Mouse (Mus musculus): Measurements from ENCODE around the gene Scnn1g. TPM values are rescaled to one million over a fixed set of nuclear protein-coding genes. Genes with fewer than 3 reads are reported as not detected.

Gene Scnn1g
- total and polyA plus RNA-seq, 3 experiments, result not detected

DNA sequence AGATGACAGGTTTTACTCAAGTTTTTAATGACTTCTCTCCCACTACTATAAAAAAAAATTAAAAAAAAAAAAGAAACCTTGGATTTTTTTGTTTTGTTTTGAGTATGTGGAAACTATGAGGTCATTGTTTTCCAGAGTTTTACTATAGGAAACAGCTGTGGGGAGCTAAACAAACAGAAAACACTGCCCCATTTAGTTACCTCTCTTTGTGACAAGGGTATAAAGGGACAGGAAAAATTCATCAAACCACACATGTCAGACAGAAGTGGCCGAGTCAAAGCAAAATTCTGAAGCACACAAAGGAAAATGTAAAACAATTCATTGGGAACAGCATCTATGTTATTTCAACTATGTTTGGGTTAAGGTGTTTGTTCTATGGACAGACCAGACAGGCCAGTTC, 36.7 kb upstream of the Scnn1g start:
- Histone ChIP-seq H3K27me3 (ENCODE audit: control insufficient read depth in 1 of 2, insufficient read depth in 2 of 2, low read length in 2 of 2) (no peaks in the 10 kb centered on the region), H3K36me3 (ENCODE audit: control insufficient read depth in 1 of 2, insufficient read depth in 2 of 2, low read length in 2 of 2) (peaks cover 9 to 40% of the 10 kb centered on the region in 2 experiments), H3K9me3 (replicated peaks; ENCODE audit: insufficient read depth, low read length) (no peaks in the 10 kb centered on the region), H3K79me2 (ENCODE audit: control insufficient read depth, insufficient read depth, low read length, poor library complexity) (peaks cover 63% of the 10 kb centered on the region), H3K9ac (ENCODE audit: control insufficient read depth, low read depth, low read length, poor library complexity, severe bottlenecking) (no peak overlapping the region), H3K4me3 (ENCODE audit: control insufficient read depth in 1 of 2, insufficient read depth in 1 of 2, low read depth in 2 of 2, low read length in 2 of 2) (no peak overlapping the region), H3K4me1 (ENCODE audit: control insufficient read depth in 1 of 2, insufficient read depth in 2 of 2, low read length in 2 of 2) (peaks cover 10 to 11% of the 10 kb centered on the region in 2 experiments), H3K27ac (ENCODE audit: control insufficient read depth, low read depth, low read length) (no peak overlapping the region)
- DNase-seq (ENCODE audit: low read depth, low spot score), result no peak
- TF ChIP-seq MAX (IDR thresholded peaks at IDR 0.05; ENCODE audit: low read length) (no peak), MXI1 (IDR thresholded peaks at IDR 0.05; ENCODE audit: low read depth, low read length) (no peak), MYB (IDR thresholded peaks at IDR 0.05; ENCODE audit: low read depth, low read length) (no peak), JUND (IDR thresholded peaks at IDR 0.05; ENCODE audit: low read depth, low read length) (no peak)

DNA sequence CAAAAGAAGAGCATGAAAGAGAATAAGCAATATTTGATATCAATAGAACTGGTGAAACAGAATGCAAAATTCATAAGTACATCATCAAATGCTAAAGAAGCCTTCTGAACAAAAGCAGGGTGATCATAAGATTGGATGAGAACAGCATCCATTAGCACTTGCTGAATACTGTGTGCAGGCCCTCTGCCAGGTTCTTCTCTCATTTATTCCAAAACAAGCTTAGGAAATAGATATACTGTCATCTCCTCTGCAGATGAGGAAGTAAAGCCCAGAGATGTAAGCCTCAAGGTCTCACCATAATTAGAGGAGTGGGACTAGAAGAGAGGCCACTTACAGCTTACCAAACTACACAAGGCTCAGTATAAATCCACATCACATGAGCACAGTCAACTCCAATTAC, 35.1 kb upstream of the Scnn1g start:
- H3K4me3 ChIP-seq (ENCODE audit: control insufficient read depth in 1 of 2, insufficient read depth in 1 of 2, low read depth in 2 of 2, low read length in 2 of 2), result no peak overlapping the region
- peaks cover 67% of the 10 kb centered on the region for H3K79me2 ChIP-seq (ENCODE audit: control insufficient read depth, insufficient read depth, low read length, poor library complexity)
- H3K27ac ChIP-seq (ENCODE audit: control insufficient read depth, low read depth, low read length), result no peak overlapping the region
- H3K27me3 ChIP-seq (ENCODE audit: control insufficient read depth in 1 of 2, insufficient read depth in 2 of 2, low read length in 2 of 2), result no peaks in the 10 kb centered on the region
- H3K4me1 ChIP-seq (ENCODE audit: control insufficient read depth in 1 of 2, insufficient read depth in 2 of 2, low read length in 2 of 2), result peaks cover 17 to 23% of the 10 kb centered on the region in 2 experiments
- DNase-seq (ENCODE audit: low read depth, low spot score), result peak; percentile 35
- peaks cover 12 to 54% of the 10 kb centered on the region in 2 experiments for H3K36me3 ChIP-seq (ENCODE audit: control insufficient read depth in 1 of 2, insufficient read depth in 2 of 2, low read length in 2 of 2)
- no peaks in the 10 kb centered on the region for H3K9me3 ChIP-seq (replicated peaks; ENCODE audit: insufficient read depth, low read length)
- TF ChIP-seq TBP (IDR thresholded peaks at IDR 0.05; ENCODE audit: low read depth, low read length), result no peak
- TF ChIP-seq BHLHE40 (IDR thresholded peaks at IDR 0.05; ENCODE audit: borderline replicate concordance, low read depth, low read length), result no peak
- TF ChIP-seq RAD21 (IDR thresholded peaks at IDR 0.05; ENCODE audit: low read depth, low read length), result no peak
- TF ChIP-seq SMC3 (IDR thresholded peaks at IDR 0.05; ENCODE audit: low read depth, low read length), result no peak
- no peak overlapping the region for H3K9ac ChIP-seq (ENCODE audit: control insufficient read depth, low read depth, low read length, poor library complexity, severe bottlenecking)

DNA sequence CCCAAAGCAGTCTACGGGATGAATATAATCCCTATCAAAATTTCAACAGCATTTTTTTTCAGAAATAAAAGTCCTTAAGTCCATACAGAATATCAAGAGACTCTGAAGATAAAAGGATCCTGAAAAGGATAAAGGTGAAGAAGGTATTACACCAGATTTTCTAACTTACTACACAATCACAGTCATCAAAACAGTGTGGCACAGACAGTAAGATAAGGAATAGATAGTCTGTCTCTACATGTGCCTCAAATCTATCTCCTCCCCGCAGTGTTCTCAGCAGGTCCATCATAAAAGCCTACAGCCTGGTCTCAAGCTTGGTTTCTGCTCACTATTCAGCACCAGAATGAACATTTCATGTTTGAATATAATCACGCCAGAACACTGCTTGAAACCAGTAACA, 33.8 kb upstream of the Scnn1g start:
- Histone ChIP-seq H3K4me1 (ENCODE audit: control insufficient read depth in 1 of 2, insufficient read depth in 2 of 2, low read length in 2 of 2) (peaks cover 19 to 32% of the 10 kb centered on the region in 2 experiments), H3K36me3 (ENCODE audit: control insufficient read depth in 1 of 2, insufficient read depth in 2 of 2, low read length in 2 of 2) (peaks cover 11 to 66% of the 10 kb centered on the region in 2 experiments), H3K4me3 (ENCODE audit: control insufficient read depth in 1 of 2, insufficient read depth in 1 of 2, low read depth in 2 of 2, low read length in 2 of 2) (no peak overlapping the region), H3K27me3 (ENCODE audit: control insufficient read depth in 1 of 2, insufficient read depth in 2 of 2, low read length in 2 of 2) (no peaks in the 10 kb centered on the region), H3K27ac (ENCODE audit: control insufficient read depth, low read depth, low read length) (no peak overlapping the region), H3K79me2 (ENCODE audit: control insufficient read depth, insufficient read depth, low read length, poor library complexity) (peaks cover 67% of the 10 kb centered on the region), H3K9ac (ENCODE audit: control insufficient read depth, low read depth, low read length, poor library complexity, severe bottlenecking) (no peak overlapping the region), H3K9me3 (replicated peaks; ENCODE audit: insufficient read depth, low read length) (no peaks in the 10 kb centered on the region)
- TF ChIP-seq USF1 (IDR thresholded peaks at IDR 0.05; ENCODE audit: low read depth, low read length) (no peak), BHLHE40 (IDR thresholded peaks at IDR 0.05; ENCODE audit: borderline replicate concordance, low read depth, low read length) (peak; percentile 57; the same call in 1 of the 2 replicates), RCOR1 (IDR thresholded peaks at IDR 0.05; ENCODE audit: low read depth, low read length) (peak; percentile 71; the same call in 1 of the 2 replicates)
- no peak for DNase-seq (ENCODE audit: low read depth, low spot score)
